Mouse (Mus musculus) lung, postnatal 0 days (tissue): ENCODE measurements around the gene Slc31a1. TPM values are rescaled to one million over a fixed set of nuclear protein-coding genes. Genes with fewer than 3 reads are reported as not detected.

ENCODE experiments used
- ATAC-seq: fragments of 200-750 bp; cut with Nextera tagmentation; 2 replicates; pipeline ENCODE4 v1.8.0; 2017; ENCODE audit warnings: moderate library complexity
- DNase-seq: peaks from one replicate; pipeline ENCODE4 v3.0.0-alpha.2; 2016; ENCODE audit warnings: low spot score
- H3K27ac ChIP-seq: fragments of 300-500 bp; sonication (generic); 2 replicates; pipeline ENCODE4 v1.5.1; 2014; ENCODE audit warnings: antibody characterized with exemption, mild to moderate bottlenecking, low read length, mixed read lengths
- H3K27me3 ChIP-seq: fragments of 300-500 bp; sonication (generic); replicated peaks from 2 replicates; pipeline ENCODE4 v1.6.1; 2014; ENCODE audit warnings: low read length, mixed read lengths; ENCODE audit not compliant: insufficient read depth
- H3K36me3 ChIP-seq: fragments of 300-500 bp; sonication (generic); 2 replicates; pipeline ENCODE4 v1.6.1; 2014; ENCODE audit warnings: low read length, mixed read lengths; ENCODE audit not compliant: insufficient read depth
- H3K4me1 ChIP-seq: fragments of 300-500 bp; sonication (generic); 2 replicates; pipeline ENCODE4 v1.6.1; 2014; ENCODE audit warnings: antibody characterized with exemption, low read depth, low read length, mixed read lengths; ENCODE audit not compliant: insufficient read depth
- H3K4me2 ChIP-seq: fragments of 300-500 bp; sonication (generic); replicated peaks from 2 replicates; pipeline ENCODE4 v1.6.1; 2014; ENCODE audit warnings: low read depth, mild to moderate bottlenecking, low read length, moderate library complexity, mixed read lengths
- H3K4me3 ChIP-seq: fragments of 300-500 bp; sonication (generic); 2 replicates; pipeline ENCODE4 v1.5.1; 2014; ENCODE audit warnings: low read depth, low read length
- H3K9ac ChIP-seq: fragments of 300-500 bp; sonication (generic); replicated peaks from 2 replicates; pipeline ENCODE4 v1.6.1; 2014; ENCODE audit warnings: low read depth, mild to moderate bottlenecking
- H3K9me3 ChIP-seq: fragments of 300-500 bp; sonication (generic); 2 replicates; pipeline ENCODE4 v1.6.1; 2016; ENCODE audit warnings: low read length, mixed read lengths
- CTCF ChIP-seq: IDR thresholded peaks from 2 replicates; pipeline ENCODE4 v1.5.1; 2016; ENCODE audit warnings: antibody characterized with exemption, mild to moderate bottlenecking
- EP300 ChIP-seq: IDR thresholded peaks from 2 replicates; pipeline ENCODE4 v1.6.1; 2016; ENCODE audit warnings: antibody characterized with exemption, mild to moderate bottlenecking, control low read depth
- WGBS: fragments of 180-500 bp; shearing (Covaris S2); extraction: QIAGEN DNeasy Blood & Tissue Kit; methylation state at CpG from one replicate; pipeline ENCODE4 v1.1.7; 2014; 5-methylcytosine and 5-hydroxymethylcytosine counted together
- polyA plus RNA-seq: library from polyadenylated mRNA; unstranded; fragments of >200 nt; fragmentation: Nextera tagmentation; extraction: Ambion mirVana; gene quantifications from 2 replicates; pipeline ENCODE4 v1.2.1, GENCODE M21; 2015

The Slc31a1 gene
- polyA plus RNA-seq, 1 experiment from 2014 or later = 61.1 TPM

GRCm38 (mm10) chr4:62435081-62435480, 74.6 kb downstream of the Slc31a1 start, which contains the start of gene Rnf183:
Rnf183 (minus strand) TSS chr4:62435252.
- DNase-seq (no peak), ATAC-seq (no peak)
- H3K4me1 ChIP-seq = no peaks in the 10 kb centered on the region
- WGBS = 79% methylated on average over 6 of the region's 6 CpGs
- H3K9me3 ChIP-seq = no peaks in the 10 kb centered on the region
- TF ChIP-seq EP300 (no peak), CTCF (no peak)
- no peaks in the 10 kb centered on the region for H3K36me3 ChIP-seq
- H3K27me3 ChIP-seq = no peaks in the 10 kb centered on the region
- H3K27ac ChIP-seq = no peak within 1 kb of the TSS
- H3K4me2 ChIP-seq = no peak within 1 kb of the TSS
- H3K9ac ChIP-seq = no peak within 1 kb of the TSS
- no peak within 1 kb of the TSS for H3K4me3 ChIP-seq

- no peak overlapping the region for H3K4me2 ChIP-seq
- no peak for TF ChIP-seq CTCF
- TF ChIP-seq EP300 = no peak
- H3K4me1 ChIP-seq = no peaks in the 10 kb centered on the region
- no peak for DNase-seq
- no peaks in the 10 kb centered on the region for H3K36me3 ChIP-seq
- 89% methylated on average over 3 of the region's 3 CpGs for WGBS
- H3K9me3 ChIP-seq = no peaks in the 10 kb centered on the region
- no peak for ATAC-seq
- H3K9ac ChIP-seq = no peak overlapping the region
- no peak overlapping the region for H3K4me3 ChIP-seq
- no peaks in the 10 kb centered on the region for H3K27me3 ChIP-seq
- no peak overlapping the region for H3K27ac ChIP-seq
Observed at GRCm38 (mm10) chr4:62437256-62437778, 76.8 kb downstream of the Slc31a1 start.

- H3K9me3 ChIP-seq = no peaks in the 10 kb centered on the region
- TF ChIP-seq CTCF (no peak), EP300 (no peak)
- whole genome bisulfite sequencing = 60% methylated on average over 7 of the region's 7 CpGs
- no peak overlapping the region for H3K4me3 ChIP-seq
- no peak overlapping the region for H3K9ac ChIP-seq
- H3K36me3 ChIP-seq = no peaks in the 10 kb centered on the region
- no peaks in the 10 kb centered on the region for H3K4me1 ChIP-seq
- H3K4me2 ChIP-seq = no peak overlapping the region
- ATAC-seq = no peak
- no peak for DNase-seq
- H3K27ac ChIP-seq = no peak overlapping the region
- no peaks in the 10 kb centered on the region for H3K27me3 ChIP-seq
Observed at GRCm38 (mm10) chr4:62437871-62438270, 77.3 kb downstream of the Slc31a1 start.

GRCm38 (mm10) chr4:62439793-62440192, 79.3 kb downstream of the Slc31a1 start:
- Histone ChIP-seq H3K4me2 (no peak overlapping the region), H3K4me3 (no peak overlapping the region), H3K9ac (no peak overlapping the region), H3K27ac (no peak overlapping the region), H3K27me3 (no peaks in the 10 kb centered on the region), H3K9me3 (no peaks in the 10 kb centered on the region), H3K36me3 (no peaks in the 10 kb centered on the region), H3K4me1 (no peaks in the 10 kb centered on the region)
- no peak for ATAC-seq
- TF ChIP-seq CTCF (no peak), EP300 (no peak)
- DNase-seq = no peak
- 59% methylated on average over 4 of the region's 4 CpGs for WGBS

- H3K9ac ChIP-seq = no peak overlapping the region
- TF ChIP-seq EP300 = no peak
- no peak for TF ChIP-seq CTCF
- ATAC-seq (no peak), DNase-seq (no peak)
- H3K4me3 ChIP-seq = no peak overlapping the region
- 74% methylated on average over 4 of the region's 4 CpGs for WGBS
- H3K36me3 ChIP-seq = no peaks in the 10 kb centered on the region
- no peaks in the 10 kb centered on the region for H3K4me1 ChIP-seq
- no peaks in the 10 kb centered on the region for H3K27me3 ChIP-seq
- H3K27ac ChIP-seq = no peak overlapping the region
- no peak overlapping the region for H3K4me2 ChIP-seq
- no peaks in the 10 kb centered on the region for H3K9me3 ChIP-seq
Observed at GRCm38 (mm10) chr4:62440544-62440943, 80.0 kb downstream of the Slc31a1 start.

- H3K4me1 ChIP-seq = no peaks in the 10 kb centered on the region
- H3K27me3 ChIP-seq = no peaks in the 10 kb centered on the region
- no peak overlapping the region for H3K4me2 ChIP-seq
- no peak overlapping the region for H3K9ac ChIP-seq
- H3K27ac ChIP-seq = no peak overlapping the region
- H3K36me3 ChIP-seq = no peaks in the 10 kb centered on the region
- 59% methylated on average over 4 of the region's 4 CpGs for WGBS
- ATAC-seq (no peak), DNase-seq (no peak)
- no peak overlapping the region for H3K4me3 ChIP-seq
- no peak for TF ChIP-seq EP300
- H3K9me3 ChIP-seq = no peaks in the 10 kb centered on the region
Observed at GRCm38 (mm10) chr4:62440986-62441385, 80.5 kb downstream of the Slc31a1 start.

Other genes starting within 250 kb of the Slc31a1 start
- not detected in 2 replicates for gene Mup21, start 209.9 kb upstream of the Slc31a1 start, polyA plus RNA-seq
- 3.4 and 3.5 TPM in 2 replicates for gene Zfp37, start 129.7 kb upstream of the Slc31a1 start, polyA plus RNA-seq
- gene Slc31a2, start 98.2 kb upstream of the Slc31a1 start, polyA plus RNA-seq = 25.5 and 29.0 TPM in 2 replicates
- 23.2 and 23.6 TPM in 2 replicates for gene Fkbp15, start 179 bp upstream of the Slc31a1 start, polyA plus RNA-seq
- 91.6 and 94.2 TPM in 2 replicates for gene Cdc26, start 47.9 kb downstream of the Slc31a1 start, polyA plus RNA-seq
- 9.6 and 10.0 TPM in 2 replicates for gene Prpf4, start 48.1 kb downstream of the Slc31a1 start, polyA plus RNA-seq
- gene Rnf183, start 74.5 kb downstream of the Slc31a1 start, polyA plus RNA-seq = 0.15 TPM in 1 of 2 replicates, not detected in the other
- gene Wdr31, start 110.2 kb downstream of the Slc31a1 start, polyA plus RNA-seq = 5.2 and 6.1 TPM in 2 replicates
- gene Bspry, start 119.3 kb downstream of the Slc31a1 start, polyA plus RNA-seq = 26.8 and 33.0 TPM in 2 replicates
- 15.0 and 18.3 TPM in 2 replicates for gene Hdhd3, start 142.7 kb downstream of the Slc31a1 start, polyA plus RNA-seq
- 110 and 111 TPM in 2 replicates for gene Alad, start 159.2 kb downstream of the Slc31a1 start, polyA plus RNA-seq
- gene Pole3, start 164.3 kb downstream of the Slc31a1 start, polyA plus RNA-seq = 32.8 and 35.6 TPM in 2 replicates
- gene 4933430I17Rik, start 164.6 kb downstream of the Slc31a1 start, polyA plus RNA-seq = 0.12 and 0.21 TPM in 2 replicates
- gene Rgs3, start 199.1 kb downstream of the Slc31a1 start, polyA plus RNA-seq = 63.7 and 69.0 TPM in 2 replicates